Mouse (Mus musculus): Measurements from ENCODE around the gene Mamstr.

GRCm38 (mm10) chr7:45617042-45617695 is 22.6 kb upstream of the Mamstr start, which contains the start of gene Fut1:
- TF ChIP-seq CTCF (IDR thresholded peaks at IDR 0.05; ENCODE audit: control insufficient read depth, insufficient read depth, insufficient read length): no peak
- no peak for TF ChIP-seq USF1 (IDR thresholded peaks at IDR 0.05; ENCODE audit: low read depth)
